Mouse (Mus musculus) forebrain, postnatal 0 days (tissue): ENCODE measurements at regions not wholly inside any gene's neighbourhood (a gene's known extent, or its start where the extent isn't known, plus 50 kb on each side); places are given as distances from the start of the nearest gene placed in this dataset.

Experiments
- ATAC-seq: fragments of 200-750 bp; cut with Nextera tagmentation; 2 replicates; pipeline ENCODE4 v1.8.0; 2017; ENCODE audit warnings: mild to moderate bottlenecking, moderate library complexity
- DNase-seq: peaks from one replicate; pipeline ENCODE4 v3.0.0-alpha.2; 2015
- H3K27ac ChIP-seq: fragments of 300-500 bp; sonication (generic); 2 replicates; pipeline ENCODE4 v1.5.1; 2014; ENCODE audit warnings: low read depth, mild to moderate bottlenecking, antibody characterized with exemption, low read length, moderate library complexity, mixed read lengths
- H3K27me3 ChIP-seq: fragments of 300-500 bp; sonication (generic); 2 replicates; pipeline ENCODE4 v1.6.1; 2014; ENCODE audit warnings: mild to moderate bottlenecking, low read length, mixed read lengths; ENCODE audit not compliant: insufficient read depth
- H3K36me3 ChIP-seq: fragments of 300-500 bp; sonication (generic); 2 replicates; pipeline ENCODE4 v1.6.1; 2014; ENCODE audit warnings: mild to moderate bottlenecking, moderate library complexity; ENCODE audit not compliant: insufficient read depth
- H3K4me1 ChIP-seq: fragments of 300-500 bp; sonication (generic); 2 replicates; pipeline ENCODE4 v1.6.1; 2014; ENCODE audit warnings: antibody characterized with exemption; ENCODE audit not compliant: insufficient read depth
- H3K4me2 ChIP-seq: fragments of 300-500 bp; sonication (generic); 2 replicates; pipeline ENCODE4 v1.6.1; 2014; ENCODE audit warnings: low read depth, mild to moderate bottlenecking, moderate library complexity
- H3K4me3 ChIP-seq: fragments of 300-500 bp; sonication (generic); 2 replicates; pipeline ENCODE4 v1.5.1; 2014; ENCODE audit warnings: low read depth, low read length, mixed read lengths
- H3K9ac ChIP-seq: fragments of 300-500 bp; sonication (generic); 2 replicates; pipeline ENCODE4 v1.6.1; 2014; ENCODE audit warnings: mild to moderate bottlenecking
- H3K9me3 ChIP-seq: fragments of 300-500 bp; sonication (generic); 2 replicates; pipeline ENCODE4 v1.6.1; 2016; ENCODE audit warnings: low read length
- CTCF ChIP-seq: sonication (generic); IDR thresholded peaks from 2 replicates; pipeline ENCODE4 v1.5.1; 2016; ENCODE audit warnings: antibody characterized with exemption, control low read depth, low read depth
- WGBS: fragments of 180-500 bp; shearing (Covaris S2); extraction: QIAGEN DNeasy Blood & Tissue Kit; methylation state at CpG from one replicate; pipeline ENCODE4 v1.1.7; 2014; 5-methylcytosine and 5-hydroxymethylcytosine counted together

DNA sequence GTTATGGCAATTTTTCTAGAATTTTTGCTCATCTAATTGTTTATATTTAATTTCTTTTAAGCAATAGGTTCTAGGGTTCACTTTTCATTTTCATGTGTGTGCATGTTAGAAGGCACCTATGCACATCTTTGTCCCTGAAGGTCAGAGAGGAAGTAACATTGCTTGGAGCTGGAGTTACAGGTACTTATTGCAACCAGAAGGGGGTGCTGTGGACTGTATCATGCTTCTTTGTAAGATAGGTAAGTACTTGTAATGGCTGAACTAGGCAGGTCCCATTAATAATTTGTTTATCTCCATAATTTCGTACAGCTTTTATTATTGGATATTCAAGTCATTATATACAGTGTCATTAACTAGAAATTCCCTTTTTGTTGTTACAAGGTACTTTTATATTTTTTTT is 238.3 kb upstream of the Ccnh start:
- DNase-seq, result no peak
- TF ChIP-seq CTCF, result 0 out of 2 replicates have a peak, but pooled peaks have one; percentile 23
- H3K27ac ChIP-seq, result no peak overlapping the region
- no peaks in the 10 kb centered on the region for H3K36me3 ChIP-seq
- no peak overlapping the region for H3K4me2 ChIP-seq
- no peaks in the 10 kb centered on the region for H3K4me1 ChIP-seq
- 58% methylated on average over 1 of the region's 1 CpGs for WGBS
- no peaks in the 10 kb centered on the region for H3K9me3 ChIP-seq
- no peak overlapping the region for H3K4me3 ChIP-seq
- no peak for ATAC-seq
- H3K27me3 ChIP-seq, result no peaks in the 10 kb centered on the region
- H3K9ac ChIP-seq, result no peak overlapping the region

DNA sequence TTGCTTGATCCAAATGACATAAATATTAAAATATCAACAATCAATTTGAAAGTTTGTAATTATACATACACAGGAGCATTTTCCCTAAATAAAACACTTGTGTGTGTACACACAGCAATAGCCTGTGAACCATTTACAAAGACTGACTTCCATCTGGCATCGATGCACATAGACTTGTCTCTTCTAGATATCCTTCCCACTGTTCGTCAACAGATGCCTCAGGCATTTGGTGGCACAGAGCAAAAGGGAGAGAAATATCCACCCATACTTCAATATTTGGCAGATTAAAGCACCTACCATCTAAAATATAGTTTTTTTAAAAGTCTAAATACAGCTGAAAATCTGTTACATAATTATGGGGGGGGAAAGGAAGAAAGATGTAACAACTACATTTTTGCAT is 236.0 kb upstream of the Ccnh start:
- no peaks in the 10 kb centered on the region for H3K36me3 ChIP-seq
- H3K4me2 ChIP-seq, result no peak overlapping the region
- H3K27me3 ChIP-seq, result no peaks in the 10 kb centered on the region
- H3K4me1 ChIP-seq, result no peaks in the 10 kb centered on the region
- DNase-seq (no peak), ATAC-seq (no peak)
- H3K27ac ChIP-seq, result no peak overlapping the region
- no peak overlapping the region for H3K9ac ChIP-seq
- no peak overlapping the region for H3K4me3 ChIP-seq
- WGBS, result 63% methylated on average over 2 of the region's 2 CpGs
- H3K9me3 ChIP-seq, result no peaks in the 10 kb centered on the region
- TF ChIP-seq CTCF, result no peak

DNA sequence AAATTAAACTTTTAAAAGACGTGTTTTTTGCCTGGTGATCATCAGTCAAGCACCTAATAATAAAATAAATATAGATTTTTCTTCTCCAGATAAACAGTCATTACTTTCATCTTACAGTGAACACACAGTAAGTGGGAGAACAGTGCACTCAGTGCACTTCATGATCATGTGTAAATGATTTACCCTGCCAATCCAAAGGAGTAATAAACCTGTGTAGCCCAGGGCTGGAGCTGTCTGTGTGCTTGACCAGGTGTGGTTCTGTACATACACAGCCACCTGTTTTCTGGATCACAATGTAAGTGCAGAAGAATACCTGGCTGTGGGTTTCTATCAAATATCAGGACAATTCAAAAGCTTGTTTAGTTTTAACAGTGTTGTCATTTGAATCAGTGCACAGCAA is 235.4 kb upstream of the Ccnh start:
- Histone ChIP-seq H3K27me3 (no peaks in the 10 kb centered on the region), H3K9ac (no peak overlapping the region), H3K4me3 (no peak overlapping the region), H3K4me1 (no peaks in the 10 kb centered on the region), H3K4me2 (no peak overlapping the region), H3K9me3 (no peaks in the 10 kb centered on the region), H3K27ac (no peak overlapping the region), H3K36me3 (no peaks in the 10 kb centered on the region)
- 51% methylated on average over 1 of the region's 1 CpGs for WGBS
- TF ChIP-seq CTCF, result no peak
- no peak for DNase-seq
- ATAC-seq, result no peak

DNA sequence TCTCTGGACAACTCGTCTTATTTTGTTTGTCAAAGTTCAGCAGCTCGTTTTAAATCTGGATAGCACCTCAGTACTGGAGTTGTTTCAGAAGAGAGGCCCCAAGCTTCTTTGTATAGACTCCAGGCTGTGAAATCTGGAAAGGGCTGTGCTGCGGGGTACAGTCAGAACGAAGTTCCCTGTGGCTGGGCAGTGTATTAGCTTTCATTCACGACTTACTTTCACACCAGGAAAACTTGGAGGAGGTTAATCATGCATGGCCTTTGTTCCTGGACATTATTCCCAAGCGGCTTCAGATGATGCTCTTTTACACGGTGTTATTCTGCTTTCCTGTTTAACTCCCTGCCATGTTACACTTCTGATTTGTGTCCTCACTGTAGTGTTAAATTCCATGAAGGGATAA is 220.3 kb upstream of the Ccnh start:
- no peak overlapping the region for H3K4me3 ChIP-seq
- no peak for ATAC-seq
- no peak for DNase-seq
- H3K27ac ChIP-seq, result no peak overlapping the region
- no peaks in the 10 kb centered on the region for H3K9me3 ChIP-seq
- no peak overlapping the region for H3K4me2 ChIP-seq
- H3K27me3 ChIP-seq, result no peaks in the 10 kb centered on the region
- H3K36me3 ChIP-seq, result no peaks in the 10 kb centered on the region
- 19% methylated on average over 7 of the region's 7 CpGs for WGBS
- no peak for TF ChIP-seq CTCF
- no peak overlapping the region for H3K9ac ChIP-seq
- H3K4me1 ChIP-seq, result no peaks in the 10 kb centered on the region
